Mouse (Mus musculus) layer of hippocampus, postnatal 10 days (tissue): ENCODE measurements around the gene Gm10197. TPM values are rescaled to one million over a fixed set of nuclear protein-coding genes. Genes with fewer than 3 reads are reported as not detected.

Experiments
- DNase-seq, 2 experiments: peaks; one replicate each; pipeline ENCODE4 v3.0.0; 2021; ENCODE audit warnings: low spot score in 2 of 2
- total RNA-seq, 2 experiments: library from RNA; stranded (reverse); gene quantifications; 2 replicates each; pipeline ENCODE4 v1.2.3; 2021

Gene Gm10197
- total RNA-seq, 2 experiments from 2014 or later = not detected

- DNase-seq = peak; percentile 28 to 41
Measured at GRCm38 (mm10) chr19:53394552-53394951, 23.0 kb upstream of the Gm10197 start.

- no peak for DNase-seq
Measured at GRCm38 (mm10) chr19:53393646-53394045, 22.1 kb upstream of the Gm10197 start.

- DNase-seq = no peak
Measured at GRCm38 (mm10) chr19:53392781-53393343, 21.3 kb upstream of the Gm10197 start.

GRCm38 (mm10) chr19:53391787-53392186 is 20.2 kb upstream of the Gm10197 start:
- no peak for DNase-seq

GRCm38 (mm10) chr19:53391386-53391785 is 19.8 kb upstream of the Gm10197 start:
- no peak for DNase-seq

- DNase-seq = peak; percentile 99
Measured at GRCm38 (mm10) chr19:53390495-53391007, 19.0 kb upstream of the Gm10197 start, which contains the start of gene Smndc1. Gene Smndc1 (minus strand): TSS chr19:53390578.

- no peak for DNase-seq
Measured at GRCm38 (mm10) chr19:53389851-53390431, 18.4 kb upstream of the Gm10197 start.

GRCm38 (mm10) chr19:53389417-53389816 is 17.9 kb upstream of the Gm10197 start:
- no peak for DNase-seq

- no peak for DNase-seq
Measured at GRCm38 (mm10) chr19:53383336-53383735, 11.8 kb upstream of the Gm10197 start.

- DNase-seq = no peak
Measured at GRCm38 (mm10) chr19:53378421-53378820, 6.9 kb upstream of the Gm10197 start.

GRCm38 (mm10) chr19:53377652-53378051 is 6.1 kb upstream of the Gm10197 start:
- DNase-seq = no peak

- DNase-seq = no peak
Measured at GRCm38 (mm10) chr19:53375816-53376215, 4.2 kb upstream of the Gm10197 start.

GRCm38 (mm10) chr19:53375299-53375698 is 3.7 kb upstream of the Gm10197 start:
- no peak for DNase-seq

- DNase-seq = no peak
Measured at GRCm38 (mm10) chr19:53373570-53373969, 2.0 kb upstream of the Gm10197 start.

GRCm38 (mm10) chr19:53370233-53370632 is 1.3 kb downstream of the Gm10197 start:
- DNase-seq = no peak

GRCm38 (mm10) chr19:53369469-53370043 is 2.0 kb downstream of the Gm10197 start:
- peak; percentile 87 to 91 for DNase-seq

- no peak for DNase-seq
Measured at GRCm38 (mm10) chr19:53366881-53367280, 4.7 kb downstream of the Gm10197 start.

GRCm38 (mm10) chr19:53366057-53366775 is 5.3 kb downstream of the Gm10197 start:
- DNase-seq = no peak

GRCm38 (mm10) chr19:53364963-53365362 is 6.6 kb downstream of the Gm10197 start:
- DNase-seq = peak in 1 of 2 experiments; percentile 28

- DNase-seq = no peak
Measured at GRCm38 (mm10) chr19:53364551-53364950, 7.0 kb downstream of the Gm10197 start.

- peak; percentile 34 to 52 for DNase-seq
Measured at GRCm38 (mm10) chr19:53362967-53363366, 8.6 kb downstream of the Gm10197 start.
